In the genomic region with DNA sequence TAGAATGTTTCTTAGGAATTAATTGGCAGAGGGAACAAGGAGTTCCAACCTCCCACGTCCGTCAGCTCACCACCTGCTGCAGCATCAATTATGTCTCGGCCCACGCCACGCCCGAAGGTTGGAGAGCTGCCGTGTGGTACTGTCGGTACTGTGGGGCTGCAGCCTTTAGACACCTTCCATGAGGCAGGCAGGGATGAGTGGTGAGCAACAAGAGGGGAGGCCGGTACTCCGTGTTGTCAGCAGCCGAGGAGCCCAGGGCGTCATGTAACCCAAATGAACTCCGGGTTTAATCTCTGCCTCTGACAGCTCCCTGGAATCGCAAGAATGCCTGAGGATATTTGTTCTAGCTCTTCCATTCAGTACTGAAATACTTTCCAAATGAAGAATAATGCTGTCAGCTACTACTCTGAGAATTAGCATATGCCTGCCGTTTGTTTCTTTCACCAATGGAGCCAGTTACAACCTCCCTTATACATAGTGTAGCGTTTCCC, we compare ENCODE assay signal across 9 mouse cellular contexts.
A peak's percentile ranks its signal among the peaks of the same experiment; 100 is the strongest.
DNase-seq lines count a peak whose midpoint lies in the region; ATAC-seq and TF ChIP-seq lines count a peak whose summit lies in the region.
"Had no signal": no experiment of that assay in that cellular context is flagged by ENCODE, and none has a peak within 500 bp of the region (broad histone marks: within the 10 kb centered on the region; RNA-seq: fewer than 3 reads in every experiment).

No protein-coding gene starts in this region.

- TF ChIP-seq CTCF in kidney, postnatal 0 days (IDR thresholded peaks at IDR 0.05; ENCODE audit: low read depth), result no peak
- TF ChIP-seq CTCF in layer of hippocampus, adult 2 months (conservative IDR thresholded peaks at IDR 0.05), result no peak

- no peak overlapping the region for H3K4me3 ChIP-seq in kidney, postnatal 0 days (replicated peaks; ENCODE audit: low read depth, low read length)
- H3K4me3 ChIP-seq in layer of hippocampus, adult 2 months, result no peak overlapping the region
- H3K4me3 ChIP-seq: embryonic facial prominence, embryonic 15.5 days had no signal

- 67% methylated on average over 16 of the region's 16 CpGs for WGBS in kidney, postnatal 0 days

- peak; percentile 53 for DNase-seq in kidney, postnatal 0 days (ENCODE audit: low spot score)
- no peak for DNase-seq in kidney, adult 8-10 months
- DNase-seq in frontal cortex, postnatal 10 days (ENCODE audit: low spot score in 2 of 2), result peak; percentile 56 to 80
- peak; percentile 84 to 89 for DNase-seq in layer of hippocampus, adult 2 months (ENCODE audit: low spot score in 2 of 2)
- DNase-seq in right cerebral cortex, adult 18-20 months, result peak; percentile 94
- DNase-seq in spleen, postnatal 10 days (ENCODE audit: low spot score in 2 of 2), result no peak
- no peak for DNase-seq in retina, embryonic 14.5 days (ENCODE audit: low spot score)
- no peak for DNase-seq in yolk sac, embryonic 10.5 days (ENCODE audit: low spot score)

- no peak overlapping the region for H3K27ac ChIP-seq in kidney, postnatal 0 days
- peak overlapping the region; percentile 91 for H3K27ac ChIP-seq in layer of hippocampus, adult 2 months
- H3K27ac ChIP-seq: embryonic facial prominence, embryonic 15.5 days had no signal

- no peak overlapping the region for H3K4me2 ChIP-seq in kidney, postnatal 0 days (ENCODE audit: low read length)
- H3K4me2 ChIP-seq: embryonic facial prominence, embryonic 15.5 days had no signal

- no peaks in the 10 kb centered on the region for H3K27me3 ChIP-seq in kidney, postnatal 0 days (ENCODE audit: insufficient read depth, low read length)
- H3K27me3 ChIP-seq: embryonic facial prominence, embryonic 15.5 days had no signal

- no peaks in the 10 kb centered on the region for H3K9me3 ChIP-seq in kidney, postnatal 0 days (replicated peaks; ENCODE audit: low read length)
- H3K9me3 ChIP-seq: embryonic facial prominence, embryonic 15.5 days had no signal

- H3K36me3 ChIP-seq in kidney, postnatal 0 days (ENCODE audit: insufficient read depth, low read length), result no peaks in the 10 kb centered on the region
- H3K36me3 ChIP-seq: embryonic facial prominence, embryonic 15.5 days had no signal

- ATAC-seq in kidney, postnatal 0 days (replicated peaks; ENCODE audit: low FRiP score, low read depth), result no peak

- H3K9ac ChIP-seq in kidney, postnatal 0 days (ENCODE audit: low read depth, low read length), result no peak overlapping the region
- H3K9ac ChIP-seq: embryonic facial prominence, embryonic 15.5 days had no signal

- H3K4me1 ChIP-seq in kidney, postnatal 0 days (replicated peaks; ENCODE audit: insufficient read depth, low read length), result peaks cover 2% of the 10 kb centered on the region; the same call in 1 of the 2 replicates
- H3K4me1 ChIP-seq: embryonic facial prominence, embryonic 15.5 days had no signal

Comparison
In these comparisons a context has a peak if more than half of its experiments do, and no peak if none do; other contexts are left out.
1. DNase-seq: peak in kidney, postnatal 0 days (single experiment), frontal cortex, postnatal 10 days (2 of 2), layer of hippocampus, adult 2 months (2 of 2) and right cerebral cortex, adult 18-20 months (single experiment); none in kidney, adult 8-10 months (0 of 2), spleen, postnatal 10 days (0 of 2), retina, embryonic 14.5 days (single experiment) and yolk sac, embryonic 10.5 days (single experiment).